Mouse (Mus musculus): ENCODE measurements around the gene Cyp2g1. TPM values are rescaled to one million over a fixed set of nuclear protein-coding genes. Genes with fewer than 3 reads are reported as not detected.
"Not testable (repeated sequence)": the region's sequence is repeated elsewhere in the genome, so short reads cannot be mapped to it uniquely, and the experiment has no call there.

Cyp2g1 gene
- polyA plus RNA-seq, 1 experiment from 2014 or later: not detected

DNA sequence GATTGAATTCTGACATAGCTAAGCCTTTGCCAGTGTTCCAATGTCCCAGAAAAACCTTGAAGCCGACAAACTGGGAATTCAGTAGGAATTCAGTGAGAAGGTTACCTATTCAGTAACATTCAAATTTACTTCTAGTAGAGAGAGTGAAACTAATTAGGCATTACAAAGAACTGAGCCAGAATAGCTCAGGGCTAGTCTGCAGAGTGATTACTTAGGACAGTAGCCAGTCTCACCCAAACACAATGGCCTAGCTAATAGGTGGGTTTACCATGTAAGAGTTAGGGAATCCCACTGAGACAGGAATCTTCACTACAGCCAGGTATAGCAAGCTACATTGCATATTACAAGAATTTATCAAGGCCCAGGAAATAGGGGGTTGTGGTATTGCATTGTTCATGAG is 22.7 kb upstream of the Cyp2g1 start:
- not testable (repeated sequence) for H3K27ac ChIP-seq; H3K9ac ChIP-seq; H3K4me1 ChIP-seq; H3K4me2 ChIP-seq (replicated peaks); H3K36me3 ChIP-seq; ATAC-seq (ENCODE audit: low FRiP score, low read depth); H3K27me3 ChIP-seq; H3K9me3 ChIP-seq; H3K4me3 ChIP-seq
- WGBS: 39% methylated on average over 1 of the region's 1 CpGs

DNA sequence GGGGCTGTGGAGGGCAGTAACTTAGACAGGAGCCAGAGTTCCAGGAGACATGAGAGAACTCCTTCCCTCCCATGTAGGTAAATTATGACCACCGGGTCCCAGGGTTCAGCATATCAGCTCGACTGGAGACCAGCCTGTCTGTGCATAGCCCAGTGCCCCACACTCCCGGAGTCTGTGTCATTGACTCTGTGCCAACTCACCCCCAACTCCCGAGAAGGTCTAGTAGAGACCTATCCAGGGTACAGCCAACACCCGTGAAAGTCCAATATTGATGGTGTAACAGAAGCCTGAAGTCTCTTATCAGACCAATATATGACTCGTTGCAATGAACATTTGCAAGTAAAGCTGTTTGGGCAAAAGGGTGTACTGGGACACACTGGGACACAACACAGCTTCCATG is 18.7 kb upstream of the Cyp2g1 start:
- no peak overlapping the region for H3K4me3 ChIP-seq
- no peak overlapping the region for H3K4me2 ChIP-seq (replicated peaks)
- H3K27me3 ChIP-seq: no peaks in the 10 kb centered on the region
- H3K4me1 ChIP-seq: no peaks in the 10 kb centered on the region
- no peak for ATAC-seq (ENCODE audit: low FRiP score, low read depth)
- H3K9ac ChIP-seq: no peak overlapping the region
- H3K27ac ChIP-seq: no peak overlapping the region
- H3K9me3 ChIP-seq: peaks cover 7% of the 10 kb centered on the region
- 74% methylated on average over 6 of the region's 6 CpGs for WGBS
- H3K36me3 ChIP-seq: no peaks in the 10 kb centered on the region

DNA sequence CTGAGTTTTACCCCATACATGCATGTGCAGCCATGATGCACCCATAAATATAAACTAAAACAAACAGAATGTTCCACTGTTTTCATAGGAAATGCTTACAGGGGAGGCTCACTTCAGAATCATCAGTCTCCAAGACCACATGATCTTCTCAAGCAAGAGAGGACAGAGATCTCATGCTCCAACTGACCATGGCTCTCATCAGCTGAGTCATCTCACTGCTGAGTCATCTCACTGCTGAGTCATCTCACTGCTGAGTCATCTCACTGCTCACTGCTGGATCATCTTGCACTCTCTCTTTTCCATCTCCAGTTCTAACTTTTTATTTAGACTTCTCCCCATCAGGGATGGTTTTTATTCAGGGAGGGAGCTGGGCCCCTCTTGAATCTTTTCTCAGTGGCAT is 8.6 kb upstream of the Cyp2g1 start:
- 0 out of 2 replicates have a peak, but pooled peaks cover 3% of the 10 kb centered on the region for H3K9me3 ChIP-seq
- H3K4me2 ChIP-seq (replicated peaks): no peak overlapping the region
- no peak for ATAC-seq (ENCODE audit: low FRiP score, low read depth)
- no peak overlapping the region for H3K4me3 ChIP-seq
- no peak overlapping the region for H3K9ac ChIP-seq
- no peak overlapping the region for H3K27ac ChIP-seq
- no peaks in the 10 kb centered on the region for H3K36me3 ChIP-seq
- no peaks in the 10 kb centered on the region for H3K4me1 ChIP-seq
- no peaks in the 10 kb centered on the region for H3K27me3 ChIP-seq

DNA sequence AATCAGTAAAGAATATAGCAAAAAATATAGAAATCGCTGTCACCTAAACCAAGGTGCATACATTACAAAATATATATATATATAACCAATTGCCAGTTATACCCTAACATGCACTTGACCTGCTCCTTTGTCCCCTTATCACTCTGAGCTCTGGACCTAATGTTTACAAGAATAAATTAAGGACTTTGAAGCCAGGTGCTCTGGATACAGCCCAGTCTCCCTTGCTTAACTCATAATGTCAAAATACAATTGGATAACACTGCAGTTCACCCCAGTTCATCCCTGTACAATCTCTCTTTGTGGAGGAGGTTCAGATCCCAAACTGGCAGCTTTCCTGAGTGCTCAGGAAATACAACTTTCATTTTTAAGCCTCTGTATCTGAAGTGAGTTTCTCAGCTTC is 7.7 kb upstream of the Cyp2g1 start:
- H3K4me2 ChIP-seq (replicated peaks): no peak overlapping the region
- no peaks in the 10 kb centered on the region for H3K4me1 ChIP-seq
- no peaks in the 10 kb centered on the region for H3K27me3 ChIP-seq
- H3K36me3 ChIP-seq: no peaks in the 10 kb centered on the region
- 97% methylated on average over 1 of the region's 1 CpGs for WGBS
- H3K9ac ChIP-seq: no peak overlapping the region
- no peak overlapping the region for H3K4me3 ChIP-seq
- no peak overlapping the region for H3K27ac ChIP-seq
- no peak for ATAC-seq (ENCODE audit: low FRiP score, low read depth)
- H3K9me3 ChIP-seq: 0 out of 2 replicates have a peak, but pooled peaks cover 3% of the 10 kb centered on the region

DNA sequence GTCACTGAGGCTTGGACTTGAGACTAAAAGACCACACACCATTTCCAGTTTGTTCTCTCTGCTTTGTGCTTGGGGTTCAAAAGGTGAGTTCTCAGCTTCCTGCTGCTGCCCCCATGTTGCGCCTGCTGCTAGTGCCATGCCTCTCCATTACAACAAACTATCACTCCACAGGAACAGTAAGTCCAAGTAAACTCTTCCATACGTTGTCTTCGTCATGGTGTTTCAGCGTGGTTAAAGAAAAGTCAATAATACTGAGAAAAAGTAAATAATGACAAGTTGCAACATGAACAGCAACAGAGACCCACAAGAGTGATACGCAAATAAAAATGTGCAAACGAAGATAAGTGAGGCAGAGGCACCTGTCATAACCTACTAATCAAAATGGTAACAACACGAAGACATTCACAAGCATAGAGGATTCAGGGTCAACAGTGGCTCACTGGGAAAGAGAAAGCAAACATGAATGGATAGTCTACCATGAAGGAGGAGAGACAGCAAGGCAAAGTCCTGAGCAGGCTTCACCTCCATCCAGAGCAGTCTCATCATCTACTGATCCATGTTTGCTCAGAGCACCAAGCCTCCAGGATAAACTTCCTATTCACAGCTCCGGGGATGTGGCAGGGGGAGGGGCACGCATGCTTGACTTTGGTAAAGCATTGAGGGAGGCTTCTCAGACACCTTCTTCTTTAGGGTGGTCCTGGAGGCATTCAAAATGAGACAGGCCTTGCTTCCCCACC is 23.0 kb downstream of the Cyp2g1 start:
- H3K27ac ChIP-seq: not testable (repeated sequence)

DNA sequence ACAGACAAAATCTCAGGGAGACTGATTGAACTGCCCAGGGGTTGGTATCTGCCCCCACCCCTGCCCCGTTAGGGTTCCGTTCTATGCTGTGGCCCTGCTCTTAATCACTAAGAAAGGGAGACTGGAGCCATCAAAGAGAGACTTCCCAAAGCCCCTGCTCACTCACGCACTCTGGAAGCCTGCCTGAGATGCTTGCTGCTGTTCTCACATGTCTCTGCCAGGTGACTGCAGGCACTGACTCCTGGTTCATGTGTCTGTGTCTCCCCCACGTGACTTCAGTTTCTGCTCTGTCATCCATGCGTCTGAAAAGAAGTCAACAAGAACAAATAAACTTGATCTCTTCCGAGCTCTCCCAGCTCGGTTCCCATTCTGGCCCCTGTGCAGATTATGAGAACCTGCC is 24.0 kb downstream of the Cyp2g1 start:
- not testable (repeated sequence) for ATAC-seq (ENCODE audit: low FRiP score, low read depth)

More for the DNA sequence above, 23.0 kb downstream of the Cyp2g1 start:
- not testable (repeated sequence) for H3K9me3 ChIP-seq; H3K4me1 ChIP-seq; H3K4me2 ChIP-seq (replicated peaks); H3K27me3 ChIP-seq; ATAC-seq (ENCODE audit: low FRiP score, low read depth); H3K4me3 ChIP-seq; H3K9ac ChIP-seq; H3K36me3 ChIP-seq
- WGBS: 79% methylated on average over 9 of the region's 9 CpGs

DNA sequence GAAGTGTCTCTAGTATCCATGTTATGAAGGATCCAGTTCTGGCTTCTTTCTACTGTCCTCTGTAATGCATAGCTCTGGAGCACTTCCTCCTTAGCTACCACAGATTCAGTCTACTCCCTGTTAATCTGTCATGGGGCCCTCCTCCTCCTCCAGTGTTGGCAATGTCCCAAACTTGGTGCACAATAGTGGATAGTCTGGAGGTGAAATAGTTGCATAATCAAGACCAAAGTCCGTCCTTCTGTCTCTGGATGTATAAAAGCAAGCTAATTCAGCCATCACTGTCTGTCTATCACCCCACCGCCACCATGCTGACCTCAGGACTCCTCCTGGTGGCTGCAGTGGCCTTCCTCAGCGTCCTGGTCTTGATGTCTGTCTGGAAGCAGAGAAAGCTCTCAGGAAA is 26.4 kb downstream of the Cyp2g1 start, which contains the start of gene Cyp2a5:
Cyp2a5 (plus strand) TSS at position 247 of the 400 bp plus-strand sequence.
- not testable (repeated sequence) for ATAC-seq (ENCODE audit: low FRiP score, low read depth); H3K36me3 ChIP-seq; H3K27me3 ChIP-seq; H3K4me2 ChIP-seq (replicated peaks); H3K9ac ChIP-seq; H3K9me3 ChIP-seq; H3K27ac ChIP-seq; H3K4me3 ChIP-seq; H3K4me1 ChIP-seq
- 80% methylated on average over 3 of the region's 3 CpGs for WGBS

More for the DNA sequence above, 24.0 kb downstream of the Cyp2g1 start:
- WGBS: 75% methylated on average over 7 of the region's 7 CpGs
- H3K4me3 ChIP-seq; H3K9me3 ChIP-seq; H3K36me3 ChIP-seq; H3K27me3 ChIP-seq; H3K27ac ChIP-seq; H3K4me1 ChIP-seq; H3K9ac ChIP-seq; H3K4me2 ChIP-seq (replicated peaks): not testable (repeated sequence)

DNA sequence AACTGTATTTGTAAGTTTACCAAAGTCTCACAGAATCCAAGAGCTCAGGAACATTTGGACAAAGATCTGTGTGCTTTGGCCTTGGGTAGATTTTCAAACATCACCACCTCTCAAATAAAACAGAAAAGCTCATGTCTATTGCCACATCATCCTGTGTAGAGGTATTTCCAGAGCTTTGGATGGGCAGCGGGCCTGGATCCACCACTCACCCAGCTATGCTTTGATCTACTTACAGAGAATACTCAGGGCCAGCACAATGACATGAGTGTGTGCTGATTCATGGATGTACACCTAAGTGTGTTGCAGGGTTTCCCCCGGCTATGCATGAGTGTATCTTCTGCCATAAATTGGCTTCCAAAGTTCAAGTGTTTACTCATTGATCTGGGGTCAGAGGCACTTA is 34.7 kb downstream of the Cyp2g1 start:
- not testable (repeated sequence) for ATAC-seq (ENCODE audit: low FRiP score, low read depth); H3K4me2 ChIP-seq (replicated peaks); H3K36me3 ChIP-seq; H3K27me3 ChIP-seq; H3K9ac ChIP-seq; H3K27ac ChIP-seq; H3K4me1 ChIP-seq; H3K4me3 ChIP-seq; H3K9me3 ChIP-seq
- WGBS: 75% methylated on average over 2 of the region's 2 CpGs

DNA sequence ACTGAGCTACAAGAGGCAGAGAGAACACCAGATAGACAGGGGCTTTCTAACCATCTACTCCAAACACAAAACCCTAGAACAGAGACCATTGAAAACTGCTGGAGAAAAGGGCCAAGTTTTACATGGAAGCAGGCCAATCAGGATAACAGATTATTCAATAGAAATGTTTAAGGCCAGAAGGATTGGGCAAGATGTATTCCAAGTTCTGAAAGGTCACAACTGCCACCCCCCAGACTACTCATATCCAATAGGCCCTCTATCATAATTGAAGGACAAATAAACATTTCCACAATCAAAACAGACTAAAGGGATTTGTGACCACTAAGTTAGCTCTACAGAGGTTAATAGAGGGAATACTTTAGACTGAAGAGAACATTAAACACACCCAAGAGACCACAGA is 41.4 kb downstream of the Cyp2g1 start:
- not testable (repeated sequence) for H3K4me2 ChIP-seq (replicated peaks); H3K4me1 ChIP-seq; H3K9me3 ChIP-seq; H3K27me3 ChIP-seq; H3K36me3 ChIP-seq; H3K9ac ChIP-seq; ATAC-seq (ENCODE audit: low FRiP score, low read depth); H3K4me3 ChIP-seq; H3K27ac ChIP-seq

Other genes with a start within 250 kb of the Cyp2g1 start
- gene Vmn1r185, start 190.4 kb upstream of the Cyp2g1 start, polyA plus RNA-seq (2015; fragmentation: Nextera tagmentation; extraction: Ambion mirVana): not detected in 2 replicates
- gene Cyp2b23, start 122.5 kb upstream of the Cyp2g1 start, polyA plus RNA-seq (2015; fragmentation: Nextera tagmentation; extraction: Ambion mirVana): not detected in 2 replicates
- gene Cyp2b19, start 51.8 kb upstream of the Cyp2g1 start, polyA plus RNA-seq (2015; fragmentation: Nextera tagmentation; extraction: Ambion mirVana): not detected in 2 replicates
- not detected in 2 replicates for gene Cyp2a5, start 26.4 kb downstream of the Cyp2g1 start, polyA plus RNA-seq (2015; fragmentation: Nextera tagmentation; extraction: Ambion mirVana)
- not detected in 2 replicates for gene Cyp2a22, start 130.5 kb downstream of the Cyp2g1 start, polyA plus RNA-seq (2015; fragmentation: Nextera tagmentation; extraction: Ambion mirVana)
- not detected in 2 replicates for gene Cyp2a12, start 220.2 kb downstream of the Cyp2g1 start, polyA plus RNA-seq (2015; fragmentation: Nextera tagmentation; extraction: Ambion mirVana)